Mouse (Mus musculus) lung, postnatal 0 days (tissue): Measurements from ENCODE around the gene Erich2. TPM values are rescaled to one million over a fixed set of nuclear protein-coding genes. Genes with fewer than 3 reads are reported as not detected.
A peak's percentile ranks its signal among the peaks of the same experiment; 100 is the strongest.
"Not testable (repeated sequence)": the region's sequence is repeated elsewhere in the genome, so short reads cannot be mapped to it uniquely, and the experiment has no call there.

ENCODE experiments used
- ATAC-seq: fragments of 200-750 bp; cut with Nextera tagmentation; 2 replicates; pipeline ENCODE4 v1.8.0; 2017; ENCODE audit warnings: moderate library complexity
- DNase-seq: peaks from one replicate; pipeline ENCODE4 v3.0.0-alpha.2; 2016; ENCODE audit warnings: low spot score
- H3K27ac ChIP-seq: fragments of 300-500 bp; sonication (generic); 2 replicates; pipeline ENCODE4 v1.5.1; 2014; ENCODE audit warnings: antibody characterized with exemption, mild to moderate bottlenecking, low read length, mixed read lengths
- H3K27me3 ChIP-seq: fragments of 300-500 bp; sonication (generic); replicated peaks from 2 replicates; pipeline ENCODE4 v1.6.1; 2014; ENCODE audit warnings: low read length, mixed read lengths; ENCODE audit not compliant: insufficient read depth
- H3K36me3 ChIP-seq: fragments of 300-500 bp; sonication (generic); 2 replicates; pipeline ENCODE4 v1.6.1; 2014; ENCODE audit warnings: low read length, mixed read lengths; ENCODE audit not compliant: insufficient read depth
- H3K4me1 ChIP-seq: fragments of 300-500 bp; sonication (generic); 2 replicates; pipeline ENCODE4 v1.6.1; 2014; ENCODE audit warnings: antibody characterized with exemption, low read depth, low read length, mixed read lengths; ENCODE audit not compliant: insufficient read depth
- H3K4me2 ChIP-seq: fragments of 300-500 bp; sonication (generic); replicated peaks from 2 replicates; pipeline ENCODE4 v1.6.1; 2014; ENCODE audit warnings: low read depth, mild to moderate bottlenecking, low read length, moderate library complexity, mixed read lengths
- H3K4me3 ChIP-seq: fragments of 300-500 bp; sonication (generic); 2 replicates; pipeline ENCODE4 v1.5.1; 2014; ENCODE audit warnings: low read depth, low read length
- H3K9ac ChIP-seq: fragments of 300-500 bp; sonication (generic); replicated peaks from 2 replicates; pipeline ENCODE4 v1.6.1; 2014; ENCODE audit warnings: low read depth, mild to moderate bottlenecking
- H3K9me3 ChIP-seq: fragments of 300-500 bp; sonication (generic); 2 replicates; pipeline ENCODE4 v1.6.1; 2016; ENCODE audit warnings: low read length, mixed read lengths
- CTCF ChIP-seq: IDR thresholded peaks from 2 replicates; pipeline ENCODE4 v1.5.1; 2016; ENCODE audit warnings: antibody characterized with exemption, mild to moderate bottlenecking
- EP300 ChIP-seq: IDR thresholded peaks from 2 replicates; pipeline ENCODE4 v1.6.1; 2016; ENCODE audit warnings: antibody characterized with exemption, mild to moderate bottlenecking, control low read depth
- WGBS: fragments of 180-500 bp; shearing (Covaris S2); extraction: QIAGEN DNeasy Blood & Tissue Kit; methylation state at CpG from one replicate; pipeline ENCODE4 v1.1.7; 2014; 5-methylcytosine and 5-hydroxymethylcytosine counted together
- polyA plus RNA-seq: library from polyadenylated mRNA; unstranded; fragments of >200 nt; fragmentation: Nextera tagmentation; extraction: Ambion mirVana; gene quantifications from 2 replicates; pipeline ENCODE4 v1.2.1, GENCODE M21; 2015

The Erich2 gene
- polyA plus RNA-seq, 1 experiment from 2014 or later, result 16.4 TPM

DNA sequence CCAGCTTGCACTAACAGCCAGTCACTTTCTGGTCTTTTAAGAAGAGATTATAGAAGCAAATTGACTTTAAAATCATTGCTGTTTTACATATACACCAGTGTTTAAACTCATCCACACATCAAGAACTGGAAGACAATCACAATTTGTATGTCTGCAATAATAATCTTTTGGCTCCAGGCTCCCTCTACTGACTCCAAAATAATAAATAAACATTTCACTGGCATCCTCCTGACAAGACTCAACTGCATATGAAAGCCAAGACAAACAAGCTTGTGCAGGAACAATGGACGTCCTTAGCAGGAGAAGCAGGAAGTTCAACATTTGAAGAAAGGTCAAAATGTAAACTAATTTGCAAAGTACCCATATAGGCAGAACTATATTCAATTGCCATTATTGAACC, 3.4 kb upstream of the Erich2 start:
- TF ChIP-seq CTCF, result peak; percentile 42
- TF ChIP-seq EP300, result peak; percentile 31; the same call in 1 of the 2 replicates
- no peak overlapping the region; the same call in 1 of the 2 replicates for H3K4me2 ChIP-seq

DNA sequence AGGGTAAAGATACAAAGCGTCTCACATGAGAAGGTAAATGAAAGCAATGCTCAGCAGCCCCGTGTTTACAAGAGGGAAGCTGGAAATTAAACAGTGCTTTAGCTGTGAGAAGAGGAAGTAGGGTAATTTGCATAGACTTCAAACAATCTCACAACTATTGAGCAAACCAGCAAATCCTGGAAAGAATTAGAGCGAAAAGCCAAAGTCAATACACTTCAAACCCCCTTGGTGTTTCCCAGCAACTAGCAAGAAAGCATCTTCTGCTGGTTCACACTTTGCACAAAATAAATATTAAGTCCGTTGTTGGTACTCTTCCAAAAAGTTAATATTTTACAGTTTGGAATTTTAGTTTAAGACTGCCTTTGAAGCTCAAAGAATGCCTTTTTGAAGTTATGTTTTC, 2.7 kb upstream of the Erich2 start:
- 7% methylated on average over 4 of the region's 4 CpGs for WGBS
- TF ChIP-seq CTCF, result no peak
- peak; percentile 72 for TF ChIP-seq EP300
- Histone ChIP-seq H3K27ac (peak overlapping the region; percentile 45), H3K9me3 (no peaks in the 10 kb centered on the region), H3K4me1 (peaks cover 5% of the 10 kb centered on the region; the same call in 1 of the 2 replicates), H3K36me3 (no peaks in the 10 kb centered on the region), H3K4me3 (no peak overlapping the region), H3K27me3 (no peaks in the 10 kb centered on the region), H3K9ac (no peak overlapping the region), H3K4me2 (peak overlapping the region; percentile 12; the same call in 1 of the 2 replicates)
- ATAC-seq (peak; percentile 45), DNase-seq (peak; percentile 92)

More for the DNA sequence above, 3.4 kb upstream of the Erich2 start:
- ATAC-seq (no peak), DNase-seq (peak; percentile 65)
- Histone ChIP-seq H3K4me3 (no peak overlapping the region), H3K27me3 (no peaks in the 10 kb centered on the region), H3K4me1 (peaks cover 5% of the 10 kb centered on the region; the same call in 1 of the 2 replicates), H3K9me3 (no peaks in the 10 kb centered on the region), H3K9ac (no peak overlapping the region), H3K36me3 (no peaks in the 10 kb centered on the region), H3K27ac (no peak overlapping the region; the same call in 1 of the 2 replicates)
- WGBS, result 3% methylated on average over 1 of the region's 1 CpGs

DNA sequence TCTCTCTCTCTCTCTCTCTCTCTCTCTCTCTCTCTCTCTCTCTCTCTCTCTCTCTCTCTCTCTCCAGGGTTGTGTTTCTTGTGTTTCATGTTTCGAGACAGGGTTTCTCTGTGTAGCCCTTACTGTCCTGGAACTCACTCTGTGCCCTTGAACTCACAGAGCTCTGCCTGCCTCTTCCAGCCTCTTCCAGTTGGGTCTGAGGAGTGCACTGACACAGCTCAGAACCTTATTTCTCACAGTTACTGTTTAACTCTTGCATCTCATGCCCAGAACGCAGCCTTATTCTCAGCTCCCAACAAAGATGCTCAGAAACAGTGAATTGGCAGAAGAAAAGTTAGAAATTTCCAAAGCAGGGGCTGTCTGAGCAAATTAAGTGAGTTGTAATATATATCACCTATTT, 2.2 kb upstream of the Erich2 start:
- no peak overlapping the region for H3K4me2 ChIP-seq
- peak; percentile 10 for DNase-seq

DNA sequence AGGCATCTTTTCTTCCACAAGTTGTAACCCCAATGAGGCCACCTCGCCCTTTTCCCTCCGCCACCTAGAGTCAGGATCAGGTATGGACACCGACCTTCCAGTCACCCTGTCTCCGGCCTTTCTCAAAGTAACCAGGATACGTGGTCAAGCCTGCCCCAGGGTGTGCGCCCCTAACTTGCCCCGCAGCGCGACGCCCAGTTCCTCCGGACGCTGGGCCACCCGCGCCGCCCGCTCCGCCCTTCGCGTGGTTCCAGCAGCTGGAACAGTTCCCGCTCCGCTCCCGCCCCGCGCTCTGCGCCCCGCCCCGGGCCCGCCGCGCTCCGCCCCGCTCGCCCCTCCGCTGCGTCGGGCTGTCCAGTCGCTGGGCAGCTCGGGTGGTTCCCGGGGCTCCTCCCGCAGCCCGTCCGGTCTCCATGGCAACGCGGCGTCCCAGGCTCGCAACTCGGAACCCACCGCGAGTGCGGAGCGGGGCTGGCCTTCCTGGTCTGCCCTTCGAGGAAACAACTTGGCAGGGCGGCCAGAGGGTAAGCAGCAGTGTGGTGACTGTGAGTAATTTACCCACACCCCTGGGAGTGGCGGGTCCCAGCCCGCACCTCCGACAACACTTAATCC, 508 bp downstream of the Erich2 start:
- H3K27me3 ChIP-seq, result no peaks in the 10 kb centered on the region
- TF ChIP-seq CTCF (peak; percentile 72), EP300 (no peak)
- no peaks in the 10 kb centered on the region for H3K36me3 ChIP-seq
- H3K4me1 ChIP-seq, result peaks cover 5% of the 10 kb centered on the region; the same call in 1 of the 2 replicates
- peak overlapping the region; percentile 76 for H3K4me2 ChIP-seq
- H3K9ac ChIP-seq, result peak overlapping the region; percentile 26; the same call in 1 of the 2 replicates
- peak; percentile 94 for DNase-seq
- 0 out of 2 replicates have a peak overlapping the region, but pooled peaks have one; percentile 26 for H3K27ac ChIP-seq
- under 1% methylated on average over 42 of the region's 56 CpGs for WGBS
- H3K9me3 ChIP-seq, result no peaks in the 10 kb centered on the region
- peak overlapping the region; percentile 53 for H3K4me3 ChIP-seq
- ATAC-seq, result peak; percentile 96

More for the DNA sequence above, 2.2 kb upstream of the Erich2 start:
- no peaks in the 10 kb centered on the region for H3K36me3 ChIP-seq
- no peak for ATAC-seq
- no peaks in the 10 kb centered on the region for H3K9me3 ChIP-seq
- no peak overlapping the region for H3K4me3 ChIP-seq
- no peak overlapping the region for H3K27ac ChIP-seq
- peaks cover 5% of the 10 kb centered on the region; the same call in 1 of the 2 replicates for H3K4me1 ChIP-seq
- TF ChIP-seq CTCF (no peak), EP300 (no peak)
- no peak overlapping the region for H3K9ac ChIP-seq
- 25% methylated on average over 2 of the region's 2 CpGs for WGBS
- no peaks in the 10 kb centered on the region for H3K27me3 ChIP-seq

DNA sequence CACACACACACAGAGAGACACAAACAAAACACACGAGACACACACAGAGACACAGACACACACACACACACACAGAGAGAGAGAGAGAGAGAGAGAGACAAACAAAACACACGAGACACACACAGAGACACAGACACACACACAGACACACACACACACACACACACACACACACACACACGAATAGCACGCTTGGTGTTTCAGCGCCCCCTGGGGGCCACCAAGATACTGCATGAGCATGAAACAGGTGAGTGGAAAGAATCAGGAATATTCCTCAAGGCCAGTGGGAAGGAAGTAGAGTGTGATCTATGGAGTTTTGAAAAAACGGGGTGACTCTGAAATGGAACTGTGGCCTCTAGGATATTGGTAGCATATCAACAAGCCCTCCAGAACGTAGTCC, 29.7 kb downstream of the Erich2 start:
- H3K4me2 ChIP-seq, ATAC-seq, H3K9me3 ChIP-seq, H3K27ac ChIP-seq, DNase-seq, H3K4me1 ChIP-seq, H3K27me3 ChIP-seq, H3K36me3 ChIP-seq, H3K9ac ChIP-seq, H3K4me3 ChIP-seq: not testable (repeated sequence)
- TF ChIP-seq CTCF, result peak; percentile 92
- 37% methylated on average over 7 of the region's 7 CpGs for WGBS

DNA sequence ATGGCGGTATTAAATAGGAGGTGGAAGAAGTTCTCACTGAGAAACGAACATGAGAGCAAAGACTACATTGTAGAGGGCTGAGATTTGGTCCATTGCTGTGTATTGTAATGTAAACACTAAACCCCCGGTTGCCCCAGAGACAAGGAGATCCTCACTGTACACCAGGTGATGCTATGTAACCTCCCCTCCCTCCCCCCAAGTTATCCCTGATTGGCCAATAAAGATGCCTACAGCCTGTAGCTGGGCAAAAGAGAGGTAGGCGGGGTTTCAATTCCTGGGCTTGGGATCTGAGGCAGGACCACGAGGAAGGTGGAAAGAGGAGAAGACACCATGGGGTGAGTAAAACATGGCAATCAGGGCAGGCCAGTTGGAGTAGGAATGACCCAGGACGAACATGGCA, 42.1 kb downstream of the Erich2 start:
- no peak overlapping the region for H3K4me2 ChIP-seq
- H3K9me3 ChIP-seq, result no peaks in the 10 kb centered on the region
- no peaks in the 10 kb centered on the region for H3K27me3 ChIP-seq
- H3K4me1 ChIP-seq, result no peaks in the 10 kb centered on the region
- no peak for TF ChIP-seq CTCF
- no peak for DNase-seq
- H3K36me3 ChIP-seq, result no peaks in the 10 kb centered on the region
- no peak overlapping the region for H3K27ac ChIP-seq
- H3K9ac ChIP-seq, result no peak overlapping the region
- H3K4me3 ChIP-seq, result no peak overlapping the region
- no peak for ATAC-seq
- WGBS, result 44% methylated on average over 6 of the region's 6 CpGs
